20 mouse cellular contexts compared by ENCODE assay signal in the genomic region with DNA sequence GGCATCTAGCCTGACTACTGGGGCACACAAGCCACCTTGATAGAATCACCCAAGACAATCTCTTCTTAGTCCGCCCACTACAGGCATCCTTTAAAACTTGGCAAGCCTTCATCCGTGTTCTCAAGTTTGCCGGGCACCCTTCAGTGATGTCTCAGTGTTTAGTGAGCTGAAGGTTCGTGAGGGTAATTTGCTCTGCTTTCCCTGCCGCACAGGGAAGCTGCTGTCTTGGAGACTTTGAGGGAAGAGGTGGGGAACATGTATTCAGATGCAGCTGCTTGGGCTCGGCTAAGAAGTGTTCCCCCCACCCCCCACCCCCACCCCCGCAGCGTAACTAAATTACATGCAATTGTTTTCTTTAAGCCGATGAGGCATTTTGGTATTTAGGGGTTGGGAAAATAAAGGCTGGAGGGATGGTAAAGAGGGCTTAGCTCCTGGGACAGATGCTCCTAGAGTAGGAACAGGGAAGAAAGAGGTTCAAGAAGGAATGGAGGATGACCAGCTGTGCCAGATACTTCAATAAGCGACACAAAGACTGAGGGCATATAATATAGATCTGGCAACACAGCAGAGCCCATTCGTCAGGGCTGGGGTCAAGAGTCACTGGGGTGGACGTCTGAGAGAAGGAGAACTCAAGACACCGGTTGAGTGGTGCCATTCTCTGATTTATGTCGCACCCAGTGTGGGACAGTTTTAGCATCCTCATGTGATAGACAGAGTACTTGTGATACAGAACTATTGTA.
A peak's percentile ranks its signal among the peaks of the same experiment; 100 is the strongest.
DNase-seq lines count a peak whose midpoint lies in the region; ATAC-seq and TF ChIP-seq lines count a peak whose summit lies in the region.
"Had no signal": no experiment of that assay in that cellular context is flagged by ENCODE, and none has a peak within 500 bp of the region (broad histone marks: within the 10 kb centered on the region; RNA-seq: fewer than 3 reads in every experiment).

No protein-coding gene starts in this region.

- intact Hi-C loops in left cerebral cortex, postnatal 4 days (cut with DNase I) = no loop called here

- H3K27me3 ChIP-seq in limb, embryonic 14.5 days (ENCODE audit: control insufficient read depth, insufficient read depth, low read length) = no peaks in the 10 kb centered on the region
- no peaks in the 10 kb centered on the region for H3K27me3 ChIP-seq in limb, embryonic 10.5 days (ENCODE audit: low read depth, poor library complexity, severe bottlenecking)
- no peaks in the 10 kb centered on the region for H3K27me3 ChIP-seq in neural tube, embryonic 15.5 days (replicated peaks)
- no peaks in the 10 kb centered on the region for H3K27me3 ChIP-seq in embryonic facial prominence, embryonic 13.5 days
- H3K27me3 ChIP-seq: liver, embryonic 12.5 days had no signal

- no peak for TF ChIP-seq POLR2A in limb, embryonic 14.5 days (IDR thresholded peaks at IDR 0.05; ENCODE audit: borderline replicate concordance, extremely low read depth, insufficient read depth, insufficient read length)

- H3K4me2 ChIP-seq in limb, embryonic 14.5 days (replicated peaks; ENCODE audit: low read depth, low read length, severe bottlenecking) = no peak overlapping the region
- H3K4me2 ChIP-seq in neural tube, embryonic 15.5 days = no peak overlapping the region
- H3K4me2 ChIP-seq in embryonic facial prominence, embryonic 13.5 days = peak overlapping the region; percentile 11; the same call in 1 of the 2 replicates
- H3K4me2 ChIP-seq: liver, embryonic 12.5 days had no signal

- no peak for ATAC-seq in limb, embryonic 14.5 days (ENCODE audit: low FRiP score, low read depth)
- no peak for ATAC-seq in neural tube, embryonic 15.5 days (ENCODE audit: low FRiP score)
- no peak for ATAC-seq in embryonic facial prominence, embryonic 13.5 days (ENCODE audit: insufficient number of reproducible peaks, insufficient read depth, low FRiP score, low TSS enrichment, low read depth)
- ATAC-seq: forebrain, embryonic 16.5 days; liver, embryonic 12.5 days had no signal

- H3K9me3 ChIP-seq in limb, embryonic 14.5 days (ENCODE audit: control insufficient read depth, low read length) = no peaks in the 10 kb centered on the region
- H3K9me3 ChIP-seq in limb, embryonic 10.5 days (replicated peaks) = no peaks in the 10 kb centered on the region
- no peaks in the 10 kb centered on the region for H3K9me3 ChIP-seq in neural tube, embryonic 15.5 days (replicated peaks)
- H3K9me3 ChIP-seq in embryonic facial prominence, embryonic 13.5 days = no peaks in the 10 kb centered on the region
- H3K9me3 ChIP-seq: G1E; hindbrain, embryonic 10.5 days; liver, embryonic 12.5 days had no signal

- WGBS in limb, embryonic 14.5 days = 47% methylated on average over 14 of the region's 14 CpGs
- WGBS in limb, embryonic 10.5 days = 46% methylated on average over 14 of the region's 14 CpGs
- WGBS in neural tube, embryonic 15.5 days = 33% methylated on average over 14 of the region's 14 CpGs
- 36% methylated on average over 14 of the region's 14 CpGs for WGBS in embryonic facial prominence, embryonic 13.5 days

- H3K4me3 ChIP-seq in limb, embryonic 14.5 days (replicated peaks; ENCODE audit: low read length) = no peak overlapping the region
- H3K4me3 ChIP-seq in limb, embryonic 10.5 days = no peak overlapping the region
- H3K4me3 ChIP-seq in neural tube, embryonic 15.5 days (replicated peaks) = no peak overlapping the region
- no peak overlapping the region for H3K4me3 ChIP-seq in embryonic facial prominence, embryonic 13.5 days
- H3K4me3 ChIP-seq: gastrocnemius, adult 2 months; hindbrain, embryonic 10.5 days; liver, embryonic 12.5 days had no signal

- peaks cover 53% of the 10 kb centered on the region for H3K4me1 ChIP-seq in limb, embryonic 14.5 days (ENCODE audit: control insufficient read depth, insufficient read depth, low read length)
- peaks cover 49% of the 10 kb centered on the region for H3K4me1 ChIP-seq in limb, embryonic 10.5 days
- H3K4me1 ChIP-seq in neural tube, embryonic 15.5 days = peaks cover 13% of the 10 kb centered on the region
- peaks cover 50% of the 10 kb centered on the region for H3K4me1 ChIP-seq in embryonic facial prominence, embryonic 13.5 days
- H3K4me1 ChIP-seq: liver, embryonic 12.5 days had no signal

- H3K27ac ChIP-seq in limb, embryonic 14.5 days (replicated peaks; ENCODE audit: low read depth, low read length) = 0 out of 2 replicates have a peak overlapping the region, but pooled peaks have one; percentile 16
- H3K27ac ChIP-seq in limb, embryonic 10.5 days = no peak overlapping the region
- no peak overlapping the region for H3K27ac ChIP-seq in neural tube, embryonic 15.5 days (replicated peaks)
- peak overlapping the region; percentile 55 for H3K27ac ChIP-seq in embryonic facial prominence, embryonic 13.5 days
- H3K27ac ChIP-seq: hindbrain, embryonic 10.5 days; liver, embryonic 12.5 days had no signal

- H3K9ac ChIP-seq in limb, embryonic 14.5 days (ENCODE audit: low read depth, low read length, severe bottlenecking) = no peak overlapping the region
- no peak overlapping the region for H3K9ac ChIP-seq in neural tube, embryonic 15.5 days (replicated peaks)
- no peak overlapping the region for H3K9ac ChIP-seq in embryonic facial prominence, embryonic 13.5 days
- H3K9ac ChIP-seq: liver, embryonic 12.5 days had no signal

- no peak for DNase-seq in limb, embryonic 14.5 days (ENCODE audit: low spot score)
- no peak for DNase-seq in limb, embryonic 10.5 days (ENCODE audit: low spot score)
- peak; percentile 60 for DNase-seq in neural tube, embryonic 10.5 days (ENCODE audit: extremely low spot score, low spot score)
- peak; percentile 6 for DNase-seq in yolk sac, embryonic 10.5 days (ENCODE audit: low spot score)
- DNase-seq in left cerebral cortex, postnatal 4 days = no peak
- DNase-seq in adipocyte (ENCODE audit: low spot score) = no peak
- DNase-seq: adrenal gland, adult 2 months; cerebellum, adult 11 months; cerebellum, postnatal 36 days; gastrocnemius, adult 2 months; kidney, adult 2 months; lung, postnatal 14 days; retina, postnatal 1 day; thymus, postnatal 4 days had no signal

- H3K36me3 ChIP-seq in limb, embryonic 14.5 days (ENCODE audit: control insufficient read depth, insufficient read depth, low read length) = no peaks in the 10 kb centered on the region
- H3K36me3 ChIP-seq in limb, embryonic 10.5 days = no peaks in the 10 kb centered on the region
- no peaks in the 10 kb centered on the region for H3K36me3 ChIP-seq in neural tube, embryonic 15.5 days
- no peaks in the 10 kb centered on the region for H3K36me3 ChIP-seq in embryonic facial prominence, embryonic 13.5 days
- H3K36me3 ChIP-seq: G1E; hindbrain, embryonic 10.5 days; liver, embryonic 12.5 days had no signal

Comparison
In these comparisons a context has a peak if more than half of its experiments do, and no peak if none do; other contexts are left out.
1. H3K27ac ChIP-seq: peak in limb, embryonic 14.5 days (single experiment) and embryonic facial prominence, embryonic 13.5 days (single experiment); none in limb, embryonic 10.5 days (single experiment) and neural tube, embryonic 15.5 days (single experiment).
2. DNase-seq: peak in neural tube, embryonic 10.5 days (single experiment) and yolk sac, embryonic 10.5 days (single experiment); none in limb, embryonic 14.5 days (single experiment), limb, embryonic 10.5 days (single experiment), left cerebral cortex, postnatal 4 days (single experiment) and adipocyte (single experiment).